Mouse (Mus musculus): ENCODE results near the gene Lrfn4. TPM values are rescaled to one million over a fixed set of nuclear protein-coding genes. Genes with fewer than 3 reads are reported as not detected.

The Lrfn4 gene
- polyA plus RNA-seq, 1 experiment = 13.5 TPM

GRCm38 (mm10) chr19:4603801-4604723 lies 11.4 kb downstream of the Lrfn4 start:
- TF ChIP-seq POLR2A (IDR thresholded peaks at IDR 0.05; ENCODE audit: insufficient read depth, low read length) = no peak
- peak; percentile 56 for TF ChIP-seq CTCF (IDR thresholded peaks at IDR 0.05; ENCODE audit: low read depth, low read length)
- Histone ChIP-seq H3K9ac (ENCODE audit: low read depth, poor library complexity, severe bottlenecking) (no peak overlapping the region), H3K27ac (ENCODE audit: insufficient read depth, low read length) (no peak overlapping the region), H3K4me3 (ENCODE audit: low read depth, low read length) (no peak overlapping the region), H3K4me1 (ENCODE audit: control insufficient read depth, insufficient read depth, low read length) (no peaks in the 10 kb centered on the region), H3K27me3 (ENCODE audit: control insufficient read depth, insufficient read depth, low read length, poor library complexity, severe bottlenecking) (no peaks in the 10 kb centered on the region), H3K9me3 (replicated peaks; ENCODE audit: control insufficient read depth, insufficient read depth, low read length, poor library complexity, severe bottlenecking) (no peaks in the 10 kb centered on the region), H3K36me3 (ENCODE audit: control insufficient read depth, insufficient read depth, low read length, poor library complexity, severe bottlenecking) (no peaks in the 10 kb centered on the region)

GRCm38 (mm10) chr19:4602459-4602858 lies 13.0 kb downstream of the Lrfn4 start:
- H3K27ac ChIP-seq (ENCODE audit: insufficient read depth, low read length) = no peak overlapping the region
- TF ChIP-seq EP300 (IDR thresholded peaks at IDR 0.05; ENCODE audit: insufficient read depth, low read depth, low read length) (no peak), CTCF (IDR thresholded peaks at IDR 0.05; ENCODE audit: low read depth, low read length) (no peak), POLR2A (IDR thresholded peaks at IDR 0.05; ENCODE audit: insufficient read depth, low read length) (no peak)

GRCm38 (mm10) chr19:4596071-4596470 lies 19.4 kb downstream of the Lrfn4 start:
- TF ChIP-seq POLR2A (IDR thresholded peaks at IDR 0.05; ENCODE audit: insufficient read depth, low read length) = no peak
- TF ChIP-seq CTCF (IDR thresholded peaks at IDR 0.05; ENCODE audit: low read depth, low read length) = no peak
- H3K27me3 ChIP-seq (ENCODE audit: control insufficient read depth, insufficient read depth, low read length, poor library complexity, severe bottlenecking) = no peaks in the 10 kb centered on the region
- no peak overlapping the region for H3K27ac ChIP-seq (ENCODE audit: insufficient read depth, low read length)
- H3K4me3 ChIP-seq (ENCODE audit: low read depth, low read length) = no peak overlapping the region
- no peak overlapping the region for H3K9ac ChIP-seq (ENCODE audit: low read depth, poor library complexity, severe bottlenecking)
- no peaks in the 10 kb centered on the region for H3K36me3 ChIP-seq (ENCODE audit: control insufficient read depth, insufficient read depth, low read length, poor library complexity, severe bottlenecking)
- H3K4me1 ChIP-seq (ENCODE audit: control insufficient read depth, insufficient read depth, low read length) = no peaks in the 10 kb centered on the region
- no peaks in the 10 kb centered on the region for H3K9me3 ChIP-seq (replicated peaks; ENCODE audit: control insufficient read depth, insufficient read depth, low read length, poor library complexity, severe bottlenecking)

More at GRCm38 (mm10) chr19:4602459-4602858, 13.0 kb downstream of the Lrfn4 start:
- Histone ChIP-seq H3K9me3 (replicated peaks; ENCODE audit: control insufficient read depth, insufficient read depth, low read length, poor library complexity, severe bottlenecking) (no peaks in the 10 kb centered on the region), H3K27me3 (ENCODE audit: control insufficient read depth, insufficient read depth, low read length, poor library complexity, severe bottlenecking) (no peaks in the 10 kb centered on the region), H3K4me1 (ENCODE audit: control insufficient read depth, insufficient read depth, low read length) (no peaks in the 10 kb centered on the region), H3K36me3 (ENCODE audit: control insufficient read depth, insufficient read depth, low read length, poor library complexity, severe bottlenecking) (no peaks in the 10 kb centered on the region), H3K9ac (ENCODE audit: low read depth, poor library complexity, severe bottlenecking) (no peak overlapping the region), H3K4me3 (ENCODE audit: low read depth, low read length) (no peak overlapping the region)

GRCm38 (mm10) chr19:4593792-4594522 lies 21.5 kb downstream of the Lrfn4 start:
- no peak for TF ChIP-seq POLR2A (IDR thresholded peaks at IDR 0.05; ENCODE audit: insufficient read depth, low read length)
- TF ChIP-seq CTCF (IDR thresholded peaks at IDR 0.05; ENCODE audit: low read depth, low read length) = no peak
- TF ChIP-seq EP300 (IDR thresholded peaks at IDR 0.05; ENCODE audit: insufficient read depth, low read depth, low read length) = no peak
- Histone ChIP-seq H3K9ac (ENCODE audit: low read depth, poor library complexity, severe bottlenecking) (no peak overlapping the region), H3K27ac (ENCODE audit: insufficient read depth, low read length) (no peak overlapping the region)

GRCm38 (mm10) chr19:4590025-4590424 lies 25.4 kb downstream of the Lrfn4 start:
- no peaks in the 10 kb centered on the region for H3K36me3 ChIP-seq (ENCODE audit: control insufficient read depth, insufficient read depth, low read length, poor library complexity, severe bottlenecking)
- TF ChIP-seq EP300 (IDR thresholded peaks at IDR 0.05; ENCODE audit: insufficient read depth, low read depth, low read length) = no peak
- no peak for TF ChIP-seq POLR2A (IDR thresholded peaks at IDR 0.05; ENCODE audit: insufficient read depth, low read length)
- TF ChIP-seq CTCF (IDR thresholded peaks at IDR 0.05; ENCODE audit: low read depth, low read length) = no peak
- H3K27me3 ChIP-seq (ENCODE audit: control insufficient read depth, insufficient read depth, low read length, poor library complexity, severe bottlenecking) = no peaks in the 10 kb centered on the region
- H3K27ac ChIP-seq (ENCODE audit: insufficient read depth, low read length) = no peak overlapping the region
- no peak overlapping the region for H3K4me3 ChIP-seq (ENCODE audit: low read depth, low read length)
- no peak overlapping the region for H3K9ac ChIP-seq (ENCODE audit: low read depth, poor library complexity, severe bottlenecking)
- H3K4me1 ChIP-seq (ENCODE audit: control insufficient read depth, insufficient read depth, low read length) = no peaks in the 10 kb centered on the region
- H3K9me3 ChIP-seq (replicated peaks; ENCODE audit: control insufficient read depth, insufficient read depth, low read length, poor library complexity, severe bottlenecking) = no peaks in the 10 kb centered on the region

More at GRCm38 (mm10) chr19:4593792-4594522, 21.5 kb downstream of the Lrfn4 start:
- no peaks in the 10 kb centered on the region for H3K4me1 ChIP-seq (ENCODE audit: control insufficient read depth, insufficient read depth, low read length)
- no peak overlapping the region for H3K4me3 ChIP-seq (ENCODE audit: low read depth, low read length)
- H3K27me3 ChIP-seq (ENCODE audit: control insufficient read depth, insufficient read depth, low read length, poor library complexity, severe bottlenecking) = no peaks in the 10 kb centered on the region
- H3K9me3 ChIP-seq (replicated peaks; ENCODE audit: control insufficient read depth, insufficient read depth, low read length, poor library complexity, severe bottlenecking) = no peaks in the 10 kb centered on the region
- H3K36me3 ChIP-seq (ENCODE audit: control insufficient read depth, insufficient read depth, low read length, poor library complexity, severe bottlenecking) = no peaks in the 10 kb centered on the region

- Histone ChIP-seq H3K27ac (ENCODE audit: insufficient read depth, low read length) (no peak overlapping the region), H3K9ac (ENCODE audit: low read depth, poor library complexity, severe bottlenecking) (no peak overlapping the region), H3K4me3 (ENCODE audit: low read depth, low read length) (no peak overlapping the region), H3K9me3 (replicated peaks; ENCODE audit: control insufficient read depth, insufficient read depth, low read length, poor library complexity, severe bottlenecking) (no peaks in the 10 kb centered on the region), H3K36me3 (ENCODE audit: control insufficient read depth, insufficient read depth, low read length, poor library complexity, severe bottlenecking) (no peaks in the 10 kb centered on the region), H3K4me1 (ENCODE audit: control insufficient read depth, insufficient read depth, low read length) (no peaks in the 10 kb centered on the region), H3K27me3 (ENCODE audit: control insufficient read depth, insufficient read depth, low read length, poor library complexity, severe bottlenecking) (no peaks in the 10 kb centered on the region)
- TF ChIP-seq POLR2A (IDR thresholded peaks at IDR 0.05; ENCODE audit: insufficient read depth, low read length) = no peak
- TF ChIP-seq CTCF (IDR thresholded peaks at IDR 0.05; ENCODE audit: low read depth, low read length) = peak; percentile 21
Measured at GRCm38 (mm10) chr19:4589081-4589480, 26.4 kb downstream of the Lrfn4 start.
